Mouse (Mus musculus): ENCODE measurements around the gene Syt16. TPM values are rescaled to one million over a fixed set of nuclear protein-coding genes. Genes with fewer than 3 reads are reported as not detected.

Syt16 gene
- total and polyA plus RNA-seq, 3 experiments = 0.05 TPM; not detected in 2

DNA sequence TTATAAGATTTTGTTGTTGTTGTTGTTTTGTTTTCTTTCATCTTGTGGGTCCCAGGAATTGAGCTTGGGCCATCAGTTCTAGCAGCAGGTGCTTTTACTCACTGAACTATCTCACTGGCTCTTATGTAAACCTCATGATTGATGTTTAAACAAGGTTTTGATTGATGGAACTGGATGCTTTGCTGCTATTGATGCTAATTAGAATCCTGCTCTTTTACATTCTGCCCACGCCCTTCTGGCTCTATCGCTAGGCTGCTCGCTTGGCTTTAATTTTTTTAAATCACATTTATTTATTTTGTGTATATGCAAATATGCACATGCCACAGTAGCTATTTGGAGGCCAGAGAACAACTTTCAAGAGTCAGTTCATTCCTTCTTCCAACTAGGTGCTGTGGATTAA, 39.8 kb upstream of the Syt16 start:
- in situ Hi-C loops (cut with MboI; ENCODE audit: low pct_ligation_motif_present, low pct_unique_long_range_greater_than_20kb, low sequenced_read_pairs) (no loop called here), dilution Hi-C loops (cut with MboI; ENCODE audit: extremely low pct_ligation_motif_present, extremely low pct_unique_long_range_greater_than_20kb, low sequenced_read_pairs) (no loop called here)
- H3K79me2 ChIP-seq (replicated peaks; ENCODE audit: control insufficient read depth, extremely low read depth, insufficient read depth, poor library complexity, severe bottlenecking) = no peaks in the 10 kb centered on the region
- no peaks in the 10 kb centered on the region for H3K27me3 ChIP-seq (replicated peaks)
- no peaks in the 10 kb centered on the region for H3K36me3 ChIP-seq (replicated peaks in 1 of 2; ENCODE audit: control insufficient read depth in 1 of 2, insufficient read depth in 1 of 2, low read length in 1 of 2)
- H3K4me3 ChIP-seq (replicated peaks in 1 of 3; ENCODE audit: low read depth in 2 of 3, low read length in 2 of 3, poor library complexity in 1 of 3) = no peak overlapping the region
- no peak for TF ChIP-seq POLR2A (IDR thresholded peaks at IDR 0.05; ENCODE audit: low read depth, low read length)
- no peak for TF ChIP-seq EP300 (IDR thresholded peaks at IDR 0.05; ENCODE audit: low read length)
- TF ChIP-seq ZMIZ1 (IDR thresholded peaks at IDR 0.05; ENCODE audit: low read depth, low read length) = no peak
- no peak for TF ChIP-seq NRF1 (IDR thresholded peaks at IDR 0.05; ENCODE audit: low read depth, low read length)
- TF ChIP-seq MAX (IDR thresholded peaks at IDR 0.05; ENCODE audit: low read length) = no peak
- 0 out of 4 replicates have a peak, but pooled peaks cover 0 to 2% of the 10 kb centered on the region in 2 experiments for H3K4me1 ChIP-seq (ENCODE audit: control insufficient read depth in 1 of 2, insufficient read depth in 2 of 2)
- DNase-seq (ENCODE audit: extremely low read depth) = no peak
- H3K27ac ChIP-seq (ENCODE audit: insufficient read depth, low read depth) = no peak overlapping the region
- H3K9me3 ChIP-seq (replicated peaks; ENCODE audit: low read length) = no peaks in the 10 kb centered on the region
- H3K4me2 ChIP-seq (ENCODE audit: insufficient read depth, low read depth, poor library complexity, severe bottlenecking) = no peak overlapping the region
- H3K9ac ChIP-seq (ENCODE audit: insufficient read depth, low read depth) = no peak overlapping the region

DNA sequence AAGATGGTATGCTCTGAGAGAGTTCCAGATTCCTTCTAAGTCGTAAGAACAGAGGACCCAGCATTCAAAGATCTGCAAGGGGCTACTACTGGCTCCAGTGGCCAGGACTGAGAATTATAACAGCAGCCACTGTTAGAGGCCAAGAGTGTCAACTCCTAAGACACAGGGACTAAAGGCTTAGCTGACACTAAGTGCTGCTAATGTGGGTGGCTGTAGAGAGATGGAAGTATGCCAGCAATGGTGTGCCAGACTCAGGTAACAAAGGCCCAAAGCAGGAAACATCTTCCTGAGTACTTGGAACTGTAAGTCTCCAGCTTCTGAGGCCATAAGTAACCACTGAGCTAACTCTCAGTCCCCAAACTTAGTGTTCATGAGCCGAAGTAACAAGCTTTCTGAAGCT, 38.6 kb upstream of the Syt16 start:
- H3K4me2 ChIP-seq (ENCODE audit: insufficient read depth, low read depth, poor library complexity, severe bottlenecking) = no peak overlapping the region
- no peak overlapping the region for H3K4me3 ChIP-seq (replicated peaks in 1 of 3; ENCODE audit: low read depth in 2 of 3, low read length in 2 of 3, poor library complexity in 1 of 3)
- in situ Hi-C loops (cut with MboI; ENCODE audit: low pct_ligation_motif_present, low pct_unique_long_range_greater_than_20kb, low sequenced_read_pairs) = no loop called here
- H3K27ac ChIP-seq (ENCODE audit: insufficient read depth, low read depth) = no peak overlapping the region
- no peak for DNase-seq (ENCODE audit: extremely low read depth)
- H3K9me3 ChIP-seq (replicated peaks; ENCODE audit: low read length) = no peaks in the 10 kb centered on the region
- peaks cover 3 to 6% of the 10 kb centered on the region in 2 experiments; a peak in 1 of 4 replicates for H3K4me1 ChIP-seq (ENCODE audit: control insufficient read depth in 1 of 2, insufficient read depth in 2 of 2)
- dilution Hi-C loops (cut with MboI; ENCODE audit: extremely low pct_ligation_motif_present, extremely low pct_unique_long_range_greater_than_20kb, low sequenced_read_pairs) = no loop called here
- no peaks in the 10 kb centered on the region for H3K27me3 ChIP-seq (replicated peaks)
- TF ChIP-seq NRF1 (IDR thresholded peaks at IDR 0.05; ENCODE audit: low read depth, low read length) = no peak
- TF ChIP-seq PAX5 (IDR thresholded peaks at IDR 0.05; ENCODE audit: low read length) = no peak
- TF ChIP-seq MYC (IDR thresholded peaks at IDR 0.05; ENCODE audit: low read depth, low read length) = no peak
- TF ChIP-seq SIN3A (IDR thresholded peaks at IDR 0.05; ENCODE audit: low read length) = no peak
- no peak for TF ChIP-seq USF1 (IDR thresholded peaks at IDR 0.05; ENCODE audit: low read depth, low read length)
- TF ChIP-seq JUND (conservative IDR thresholded peaks at IDR 0.05; ENCODE audit: low read depth, low read length) = no peak
- TF ChIP-seq IRF4 (IDR thresholded peaks at IDR 0.05; ENCODE audit: low read depth, low read length) = no peak
- no peak for TF ChIP-seq EP300 (IDR thresholded peaks at IDR 0.05; ENCODE audit: low read length)
- TF ChIP-seq BHLHE40 (IDR thresholded peaks at IDR 0.05; ENCODE audit: low read depth, low read length) = no peak
- TF ChIP-seq ZNF384 (IDR thresholded peaks at IDR 0.05; ENCODE audit: low read depth, low read length) = no peak
- no peak for TF ChIP-seq KAT2A (IDR thresholded peaks at IDR 0.05; ENCODE audit: insufficient replicate concordance, low read length)
- TF ChIP-seq E2F4 (IDR thresholded peaks at IDR 0.05; ENCODE audit: insufficient replicate concordance, low read depth, low read length) = no peak
- no peak for TF ChIP-seq MEF2A (IDR thresholded peaks at IDR 0.05; ENCODE audit: borderline replicate concordance, low read depth, low read length)
- TF ChIP-seq JUN (IDR thresholded peaks at IDR 0.05; ENCODE audit: insufficient read depth, low read depth, low read length) = no peak
- TF ChIP-seq MXI1 (IDR thresholded peaks at IDR 0.05; ENCODE audit: low read depth, low read length) = no peak
- TF ChIP-seq RAD21 (IDR thresholded peaks at IDR 0.05; ENCODE audit: low read depth, low read length) = no peak
- H3K79me2 ChIP-seq (replicated peaks; ENCODE audit: control insufficient read depth, extremely low read depth, insufficient read depth, poor library complexity, severe bottlenecking) = no peaks in the 10 kb centered on the region
- no peaks in the 10 kb centered on the region for H3K36me3 ChIP-seq (replicated peaks in 1 of 2; ENCODE audit: control insufficient read depth in 1 of 2, insufficient read depth in 1 of 2, low read length in 1 of 2)
- no peak overlapping the region for H3K9ac ChIP-seq (ENCODE audit: insufficient read depth, low read depth)
